Mouse (Mus musculus) thymus, postnatal 36 days (tissue): ENCODE measurements around the gene Gm8439.
A peak's percentile ranks its signal among the peaks of the same experiment; 100 is the strongest.
"Not testable (repeated sequence)": the region's sequence is repeated elsewhere in the genome, so short reads cannot be mapped to it uniquely, and the experiment has no call there.

Experiments
- DNase-seq, 2 experiments: peaks; one replicate each; pipeline ENCODE4 v3.0.0; 2022; ENCODE audit warnings: mixed read lengths in 2 of 2

The Gm8439 gene

GRCm38 (mm10) chr4:120588445-120588844 is at the start of gene Gm8439:
Gene Gm8439, plus strand, starts transcription at chr4:120588745.
- DNase-seq, result no peak

GRCm38 (mm10) chr4:120544896-120545295 is 43.6 kb upstream of the Gm8439 start:
- DNase-seq, result no peak

GRCm38 (mm10) chr4:120556592-120556991 is 32.0 kb upstream of the Gm8439 start:
- DNase-seq, result no peak

GRCm38 (mm10) chr4:120565726-120566125 is 22.8 kb upstream of the Gm8439 start:
- DNase-seq, result no peak

- DNase-seq, result no peak
Measured at GRCm38 (mm10) chr4:120568005-120568404, 20.5 kb upstream of the Gm8439 start.

- DNase-seq, result no peak
Measured at GRCm38 (mm10) chr4:120569025-120569424, 19.5 kb upstream of the Gm8439 start.

GRCm38 (mm10) chr4:120569486-120570437 is 18.8 kb upstream of the Gm8439 start, which contains the start of gene Ctps:
Gene Ctps, minus strand, starts transcription at chr4:120570276.
- peak; percentile 92 to 93 for DNase-seq

- DNase-seq, result no peak
Measured at GRCm38 (mm10) chr4:120570438-120571069, 18.0 kb upstream of the Gm8439 start.

- DNase-seq, result no peak
Measured at GRCm38 (mm10) chr4:120571070-120571464, 17.5 kb upstream of the Gm8439 start.

- no peak for DNase-seq
Measured at GRCm38 (mm10) chr4:120571691-120572090, 16.9 kb upstream of the Gm8439 start.

GRCm38 (mm10) chr4:120580894-120581293 is 7.7 kb upstream of the Gm8439 start:
- DNase-seq, result no peak

- DNase-seq, result no peak
Measured at GRCm38 (mm10) chr4:120581711-120582110, 6.8 kb upstream of the Gm8439 start.

GRCm38 (mm10) chr4:120586986-120587385 is 1.6 kb upstream of the Gm8439 start:
- DNase-seq, result no peak

GRCm38 (mm10) chr4:120589070-120589469 is 525 bp downstream of the Gm8439 start:
- no peak for DNase-seq

GRCm38 (mm10) chr4:120589815-120590422 is 1.4 kb downstream of the Gm8439 start:
- DNase-seq, result peak; percentile 49 to 54

- DNase-seq, result no peak
Measured at GRCm38 (mm10) chr4:120590973-120591372, 2.4 kb downstream of the Gm8439 start.

GRCm38 (mm10) chr4:120596210-120596609 is 7.7 kb downstream of the Gm8439 start:
- DNase-seq, result not testable (repeated sequence)

- DNase-seq, result no peak
Measured at GRCm38 (mm10) chr4:120598922-120599321, 10.4 kb downstream of the Gm8439 start.

GRCm38 (mm10) chr4:120601774-120602173 is 13.2 kb downstream of the Gm8439 start:
- no peak for DNase-seq

GRCm38 (mm10) chr4:120602669-120603068 is 14.1 kb downstream of the Gm8439 start:
- no peak for DNase-seq

- DNase-seq, result no peak
Measured at GRCm38 (mm10) chr4:120606941-120607340, 18.4 kb downstream of the Gm8439 start.

GRCm38 (mm10) chr4:120611005-120611404 is 22.5 kb downstream of the Gm8439 start:
- DNase-seq, result no peak
